Mouse (Mus musculus): ENCODE measurements around the gene Slc35b2.

Gene Slc35b2

DNA sequence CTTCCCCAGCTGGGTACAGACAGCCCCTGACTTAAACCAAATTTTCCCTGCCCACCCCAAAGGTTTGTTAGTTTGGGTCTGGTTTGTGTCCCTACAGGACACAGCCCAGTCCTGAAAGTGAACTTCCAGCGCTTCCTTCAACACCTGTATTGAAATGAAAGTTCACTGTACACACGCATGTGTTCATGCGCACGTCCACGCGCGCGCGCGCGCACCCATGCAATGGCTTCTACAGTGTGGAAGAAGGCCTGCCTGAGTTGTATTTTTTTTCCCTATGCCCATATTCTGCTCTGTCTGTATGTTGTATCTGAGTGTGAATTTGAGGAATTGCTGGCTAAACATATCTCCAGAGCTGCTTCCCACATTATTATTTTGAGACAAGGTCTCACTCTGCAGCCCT lies 1.4 kb downstream of the Slc35b2 start:
- no peak for DNase-seq

DNA sequence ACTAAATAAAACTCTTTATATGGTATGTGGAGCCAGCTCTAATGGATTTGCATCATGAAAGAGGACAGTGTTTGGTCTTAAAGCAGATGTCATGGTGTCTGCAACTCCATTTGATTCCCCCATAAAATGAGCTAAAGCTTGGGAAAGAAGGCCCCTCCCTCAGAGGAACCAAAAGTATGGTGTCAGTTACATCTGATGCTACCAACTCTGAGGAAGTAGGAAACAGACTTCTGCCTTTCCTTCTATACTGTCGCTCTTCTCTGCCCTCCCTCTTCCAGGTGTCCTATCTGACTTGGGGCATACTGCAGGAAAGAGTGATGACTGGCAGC lies 2.3 kb downstream of the Slc35b2 start:
- no peak for DNase-seq

DNA sequence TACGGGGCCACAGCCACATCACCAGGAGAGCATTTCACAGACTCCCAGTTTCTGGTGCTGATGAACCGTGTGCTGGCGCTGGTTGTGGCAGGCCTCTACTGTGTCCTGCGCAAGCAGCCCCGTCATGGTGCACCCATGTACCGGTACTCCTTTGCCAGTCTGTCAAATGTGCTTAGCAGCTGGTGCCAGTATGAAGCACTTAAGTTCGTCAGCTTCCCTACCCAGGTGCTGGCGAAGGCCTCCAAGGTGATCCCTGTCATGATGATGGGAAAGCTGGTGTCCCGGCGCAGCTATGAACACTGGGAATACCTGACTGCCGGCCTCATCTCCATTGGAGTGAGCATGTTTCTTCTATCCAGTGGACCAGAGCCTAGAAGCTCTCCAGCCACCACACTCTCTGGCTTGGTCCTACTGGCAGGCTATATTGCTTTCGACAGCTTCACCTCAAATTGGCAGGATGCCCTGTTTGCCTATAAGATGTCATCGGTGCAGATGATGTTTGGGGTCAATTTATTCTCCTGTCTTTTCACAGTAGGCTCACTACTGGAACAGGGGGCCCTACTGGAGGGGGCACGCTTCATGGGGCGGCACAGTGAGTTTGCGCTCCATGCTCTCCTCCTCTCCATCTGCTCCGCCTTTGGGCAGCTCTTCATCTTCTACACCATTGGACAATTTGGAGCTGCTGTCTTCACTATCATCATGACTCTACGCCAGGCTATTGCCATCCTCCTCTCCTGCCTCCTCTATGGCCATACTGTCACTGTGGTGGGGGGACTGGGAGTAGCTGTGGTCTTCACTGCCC lies 2.9 kb downstream of the Slc35b2 start:
- peak; percentile 65 to 74 for DNase-seq

DNA sequence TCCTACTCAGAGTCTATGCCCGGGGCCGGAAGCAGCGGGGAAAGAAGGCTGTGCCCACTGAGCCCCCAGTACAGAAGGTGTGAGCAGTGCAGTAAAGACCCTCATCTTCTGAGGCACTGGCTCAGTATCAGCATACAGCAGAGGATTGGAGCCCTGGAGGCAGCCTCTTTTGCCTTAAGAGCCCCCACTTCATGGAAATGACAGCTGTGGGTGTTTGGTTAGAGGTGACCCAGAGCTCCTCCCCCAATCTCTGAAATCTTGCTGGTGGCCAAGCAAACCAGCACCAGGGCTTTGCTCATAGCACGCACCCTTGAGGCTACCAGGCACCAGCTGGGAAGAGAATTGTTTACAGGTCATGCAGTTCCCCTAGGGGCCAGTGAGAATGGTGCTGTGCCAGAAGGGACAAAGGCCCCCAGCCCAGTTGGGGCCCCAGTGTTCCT lies 3.5 kb downstream of the Slc35b2 start:
- peak; percentile 37 to 46 for DNase-seq

DNA sequence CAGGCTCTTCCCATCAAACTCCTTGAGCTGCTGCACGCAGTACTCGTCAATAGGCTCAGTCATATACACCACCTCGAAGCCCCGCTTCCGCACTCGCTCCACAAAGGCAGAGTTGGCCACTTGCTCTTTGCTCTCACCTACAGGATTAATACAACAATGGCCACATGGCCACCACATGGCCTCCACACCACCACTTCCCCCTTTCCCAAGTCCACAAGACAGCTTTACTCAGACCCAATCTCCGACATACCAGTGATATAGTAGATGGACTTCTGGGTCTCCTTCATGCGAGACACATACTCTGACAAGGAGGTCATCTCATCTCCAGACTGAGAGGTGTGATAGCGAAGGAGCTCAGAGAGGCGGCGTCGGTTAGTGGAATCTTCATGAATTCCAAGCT lies 5.3 kb downstream of the Slc35b2 start:
- DNase-seq = no peak

DNA sequence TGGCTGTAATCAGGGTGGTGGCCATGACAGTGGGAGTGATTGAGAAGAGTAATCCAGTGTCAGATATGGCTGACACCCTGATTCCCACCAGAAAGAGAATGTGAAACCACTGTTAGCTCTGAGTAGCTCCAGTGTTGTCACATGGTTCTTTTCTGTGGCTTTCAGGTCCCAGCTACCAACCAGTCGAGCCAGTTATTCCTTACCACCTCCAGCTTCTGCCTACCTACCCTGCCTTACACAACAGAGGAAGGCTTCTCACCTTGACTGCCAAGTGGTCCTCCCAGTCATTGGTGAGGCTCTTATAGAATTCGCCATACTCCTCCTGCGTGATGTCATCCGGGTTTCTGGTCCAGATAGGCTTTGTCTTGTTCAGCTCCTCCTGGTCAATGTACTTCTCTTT lies 6.3 kb downstream of the Slc35b2 start:
- no peak for DNase-seq

DNA sequence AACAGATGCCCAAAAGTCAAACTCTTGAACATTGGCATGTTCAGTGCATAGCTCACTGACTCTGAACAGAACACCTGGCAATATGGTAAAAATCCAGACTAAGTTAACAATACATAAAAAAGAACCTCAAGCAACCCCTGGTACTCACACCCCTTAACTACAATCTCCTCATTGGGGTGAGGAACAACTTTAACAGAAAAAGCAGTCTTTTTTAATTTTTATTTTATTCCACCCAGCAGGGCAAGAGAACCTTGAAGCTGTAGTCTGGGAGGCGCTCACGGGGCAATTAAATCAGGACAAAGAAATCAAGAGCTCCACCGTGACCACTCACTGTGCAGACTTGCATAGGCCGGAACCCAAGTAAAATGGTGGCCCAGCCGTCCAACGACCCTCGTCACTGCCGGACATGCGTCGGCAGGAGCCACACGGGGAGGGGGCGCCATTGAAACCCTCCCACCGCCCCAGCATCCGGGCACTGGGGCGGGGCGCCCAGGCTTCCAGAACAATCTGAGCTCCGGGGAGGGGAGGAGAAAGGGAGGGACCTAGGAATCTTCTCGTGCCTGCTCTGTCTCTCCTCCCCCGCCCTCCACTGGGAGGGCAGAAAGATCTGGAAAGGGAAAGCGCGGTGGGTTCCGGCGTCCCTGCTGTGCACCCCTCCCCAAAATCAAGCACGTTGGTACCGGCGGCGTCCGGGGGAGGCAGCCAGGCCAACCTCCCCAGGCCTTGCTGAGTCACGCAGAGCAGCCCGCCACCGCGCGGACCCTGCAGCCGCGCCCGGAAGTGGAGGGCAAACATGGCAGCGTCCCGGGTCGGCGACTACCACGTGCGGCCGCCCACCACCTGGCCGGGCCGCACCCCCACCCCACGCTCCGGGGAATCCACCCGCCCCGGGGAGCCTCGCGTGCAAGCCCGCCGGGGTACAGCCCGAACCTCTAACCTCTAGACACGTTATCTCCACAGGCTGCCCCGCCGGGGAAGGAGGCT lies 8.7 kb downstream of the Slc35b2 start:
- peak; percentile 90 to 91 for DNase-seq

DNA sequence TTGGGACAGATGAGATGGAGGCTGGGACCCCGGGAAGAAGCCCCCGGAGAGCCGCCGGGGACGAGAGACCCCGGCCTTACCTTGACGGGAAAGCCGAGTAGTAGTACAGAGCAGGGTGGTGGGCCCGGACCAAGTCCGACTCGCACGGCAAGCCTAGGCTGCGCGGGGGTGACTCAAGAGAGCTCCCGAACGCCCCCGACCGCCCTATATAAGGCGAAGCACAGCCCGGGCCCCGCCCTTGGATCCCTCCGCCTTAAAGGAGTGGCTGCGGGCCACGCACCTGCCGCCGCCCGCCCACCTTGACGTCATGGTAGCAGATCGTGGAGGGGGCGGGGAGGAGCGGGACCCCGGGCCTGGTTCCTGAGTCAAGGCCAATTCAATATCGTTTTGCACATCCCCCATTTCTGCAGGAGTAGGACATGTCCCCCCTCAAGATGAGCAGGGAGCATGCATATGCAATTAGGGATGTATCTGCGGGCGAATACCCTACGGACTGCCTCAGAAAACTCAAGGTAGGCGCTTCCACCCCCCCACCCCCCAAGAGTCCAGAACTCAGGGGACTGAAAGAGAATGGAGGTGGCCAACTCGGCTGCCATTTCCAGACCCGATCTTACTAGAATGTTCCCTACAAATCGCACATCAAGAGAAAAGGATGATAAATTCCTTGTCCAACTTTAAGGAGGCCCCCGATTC lies 9.6 kb downstream of the Slc35b2 start, which contains the start of gene Hsp90ab1:
Gene Hsp90ab1, minus strand, starts transcription at position 185 of the 693 bp plus-strand sequence.
- DNase-seq = peak; percentile 100

DNA sequence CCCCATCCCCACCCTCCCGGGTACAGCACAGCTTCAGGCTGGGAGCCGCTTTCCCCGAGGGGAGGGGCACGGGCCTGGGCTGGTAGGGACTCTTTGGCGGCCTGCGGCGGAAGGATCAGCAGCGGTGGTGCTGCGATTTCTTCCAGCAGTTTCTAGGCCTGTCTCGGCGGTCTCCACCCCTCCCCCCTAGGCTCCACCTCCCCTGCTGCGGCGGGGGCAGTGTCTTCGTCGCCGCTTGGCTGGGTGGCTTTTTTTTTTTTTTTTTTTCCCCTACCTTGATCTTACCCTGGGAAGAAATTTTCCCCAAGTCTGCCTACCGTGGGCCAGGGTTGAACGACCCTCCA lies 10.1 kb downstream of the Slc35b2 start:
- DNase-seq = peak; percentile 98 to 99

DNA sequence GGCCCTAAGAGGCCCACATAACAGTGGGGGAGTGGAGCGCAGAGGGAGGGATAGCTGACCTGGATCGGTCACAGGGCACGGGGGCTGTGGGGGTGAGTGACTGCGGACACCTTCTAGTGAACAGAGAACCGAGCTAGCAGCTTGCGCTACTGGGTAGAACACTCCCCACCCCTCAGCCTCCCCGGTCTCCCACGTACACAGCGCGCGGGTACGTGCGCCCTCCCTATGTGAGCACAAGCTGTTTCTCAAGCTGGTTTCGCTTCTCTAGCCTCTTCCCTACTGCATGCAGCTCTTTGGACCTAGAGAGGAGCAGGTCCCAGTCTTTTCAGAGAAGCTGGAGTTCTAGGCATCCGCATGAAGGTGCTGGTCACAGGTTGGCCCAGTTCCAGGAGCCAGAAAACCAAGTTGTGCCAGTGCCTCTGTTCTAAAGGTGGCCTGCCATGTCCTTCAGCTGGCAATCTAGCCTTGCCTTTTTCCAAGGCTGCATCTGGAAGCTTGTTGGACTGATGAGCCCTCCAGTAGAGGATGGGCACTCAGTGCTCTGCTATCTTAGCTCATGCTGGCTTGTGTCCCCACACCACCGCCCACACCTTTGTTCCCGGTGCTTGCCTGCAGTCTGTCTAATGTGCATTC lies 10.6 kb downstream of the Slc35b2 start:
- DNase-seq = peak; percentile 87 to 90

DNA sequence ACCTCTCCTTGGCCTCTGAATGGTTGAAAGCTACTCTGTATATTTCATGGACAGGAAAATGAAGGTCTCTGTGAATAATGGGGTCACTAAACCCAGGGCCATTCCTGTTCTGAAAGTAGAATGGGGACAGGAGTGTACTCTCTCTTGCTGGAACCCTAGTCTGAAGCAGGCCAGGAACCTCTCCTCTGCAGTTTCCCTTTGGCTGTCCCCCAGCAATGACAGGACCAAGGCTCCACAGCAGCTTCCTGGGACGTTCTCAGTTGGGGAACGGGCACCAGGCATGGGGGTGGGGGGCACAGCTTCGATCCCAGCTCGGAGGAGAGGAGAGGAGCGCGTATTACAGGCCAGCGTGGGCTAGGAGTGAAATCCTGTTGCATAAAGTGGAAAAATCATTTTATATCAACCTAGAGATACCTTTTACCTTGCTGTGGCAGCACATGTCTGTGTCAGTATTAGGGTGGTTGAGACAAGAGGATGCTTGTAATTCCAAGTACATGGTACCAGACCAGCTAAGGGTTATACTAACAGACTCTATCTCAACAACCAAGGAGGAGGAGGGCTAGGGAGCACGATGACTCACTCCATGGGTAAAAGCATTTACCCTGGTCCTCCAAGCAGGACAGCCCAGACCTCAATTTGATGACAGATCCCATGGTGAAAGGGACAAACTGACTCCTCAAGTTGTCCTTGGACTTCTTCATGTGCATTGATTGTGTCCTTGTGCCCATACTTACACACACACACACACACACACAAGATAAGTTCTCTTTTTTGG lies 11.6 kb downstream of the Slc35b2 start:
- DNase-seq = peak in 1 of 2 experiments; percentile 35

DNA sequence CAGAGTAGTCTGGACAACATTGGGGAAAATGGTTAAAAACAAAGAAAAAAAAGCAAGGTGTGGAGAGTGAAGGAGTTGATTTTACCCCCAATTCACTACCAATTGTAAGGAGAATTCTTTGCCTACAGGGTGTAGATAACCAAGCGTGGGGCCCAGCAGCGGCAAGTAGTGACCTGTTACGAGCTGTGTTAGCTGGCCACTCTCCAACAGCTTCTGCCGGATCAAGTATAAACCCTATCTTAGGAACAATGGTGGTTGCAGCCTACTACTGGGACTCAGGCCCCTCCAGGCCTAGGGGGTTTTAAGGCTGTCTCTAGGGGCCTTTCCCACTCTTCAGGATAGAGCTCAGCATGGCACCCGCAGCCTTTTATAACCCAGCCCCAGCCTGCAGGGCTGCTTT lies 14.6 kb downstream of the Slc35b2 start:
- peak in 1 of 2 experiments; percentile 36 for DNase-seq

DNA sequence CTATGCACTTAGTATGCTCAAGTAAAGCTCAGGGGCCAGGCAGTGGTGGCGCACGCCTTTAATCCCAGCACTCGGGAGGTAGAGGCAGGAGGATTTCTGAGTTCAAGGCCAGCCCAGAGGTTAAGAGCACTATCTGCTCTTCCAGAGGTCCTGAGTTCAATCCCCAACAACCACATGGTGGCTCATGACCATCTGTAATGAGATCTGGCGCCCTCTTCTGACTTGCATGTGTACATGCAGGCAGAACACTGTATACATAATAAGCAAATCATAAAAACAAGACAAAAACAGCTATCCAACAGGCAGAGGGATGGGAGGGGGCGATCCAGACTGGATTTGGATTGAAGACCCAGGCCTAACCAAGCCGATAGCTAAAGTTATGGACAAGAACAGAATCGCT lies 15.2 kb downstream of the Slc35b2 start:
- DNase-seq = peak; percentile 44 to 62

DNA sequence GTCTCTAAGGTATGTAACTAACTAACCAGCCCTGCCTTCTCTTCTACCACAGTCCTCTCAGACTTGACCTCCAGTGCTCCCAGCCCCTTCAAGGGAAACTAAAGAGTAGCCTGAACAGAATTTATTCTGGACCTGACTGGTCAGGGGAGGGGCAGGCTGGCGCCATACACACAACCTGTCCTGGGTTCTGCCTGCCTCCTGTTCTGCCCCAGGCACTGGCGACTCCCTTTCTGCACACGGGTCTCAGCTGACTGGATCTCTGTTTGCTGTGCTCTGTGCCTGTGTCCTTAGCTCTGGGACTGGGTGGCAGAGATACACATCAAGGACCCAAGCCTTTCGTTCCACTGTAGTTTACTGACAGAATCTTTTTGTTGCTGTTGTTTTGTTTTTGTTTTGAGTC lies 15.9 kb downstream of the Slc35b2 start:
- peak in 1 of 2 experiments; percentile 6 for DNase-seq

DNA sequence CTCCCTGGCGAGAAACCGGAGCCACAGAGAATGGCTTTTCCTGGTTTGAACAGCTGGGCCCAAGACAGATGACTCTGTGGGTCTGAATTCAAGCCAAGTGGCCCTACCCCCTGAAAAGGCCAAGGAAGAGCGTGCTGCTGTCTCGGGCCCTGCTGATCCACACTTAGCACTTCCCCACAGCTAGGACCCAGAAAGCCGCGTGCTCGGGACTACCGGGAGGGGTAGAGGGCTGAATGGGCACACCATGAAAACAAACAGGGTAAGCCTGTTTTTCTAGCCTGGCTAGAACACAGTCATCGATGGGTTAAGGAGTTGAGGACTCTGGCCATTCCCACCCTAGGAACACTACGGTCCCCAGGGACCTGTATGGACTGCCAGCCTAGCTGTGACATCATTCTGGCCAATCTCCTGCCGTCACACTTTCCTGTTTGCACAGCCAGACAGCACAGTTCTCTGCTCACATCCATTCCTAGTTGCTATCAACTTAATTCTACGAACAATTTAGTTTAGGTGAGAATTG lies 17.3 kb downstream of the Slc35b2 start:
- peak; percentile 57 to 60 for DNase-seq

DNA sequence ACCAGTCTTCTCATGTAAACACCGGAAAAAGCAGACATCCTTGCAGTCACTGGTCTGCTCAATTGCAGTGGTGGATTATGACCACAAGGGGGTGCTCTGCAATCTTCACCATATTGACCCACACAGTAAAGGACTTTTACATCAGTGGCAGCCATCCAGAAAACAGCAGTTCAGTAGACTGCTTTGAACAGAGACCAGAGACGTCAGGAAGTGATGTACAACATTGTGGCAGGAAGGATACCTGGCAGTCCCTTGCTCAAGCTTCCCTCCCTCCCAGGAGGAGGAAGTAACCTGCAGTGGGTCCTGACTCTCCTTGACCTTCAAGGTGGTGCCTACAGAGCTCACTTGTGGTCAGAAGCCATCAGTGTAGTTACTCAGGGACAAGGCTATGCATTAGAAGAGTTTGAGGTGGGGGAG lies 17.9 kb downstream of the Slc35b2 start:
- peak; percentile 85 to 90 for DNase-seq

DNA sequence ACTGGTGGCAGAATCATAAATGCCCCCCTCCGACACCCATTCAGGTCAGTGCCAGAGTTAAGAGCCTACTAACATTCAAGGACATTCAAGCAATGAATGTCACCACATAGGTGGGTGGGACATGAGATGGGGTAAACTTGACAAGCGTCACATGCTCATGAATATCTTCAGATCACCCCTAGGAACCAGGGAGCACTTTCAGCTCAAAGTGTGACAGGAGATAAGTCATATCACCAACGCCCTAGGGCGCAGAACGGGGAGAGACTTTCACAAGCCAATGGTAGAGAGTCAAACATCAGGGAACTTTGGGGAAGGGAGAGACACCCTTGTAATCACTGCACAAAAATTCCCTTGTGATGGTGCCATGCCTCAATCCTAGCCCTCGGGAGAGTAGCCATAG lies 18.5 kb downstream of the Slc35b2 start:
- peak in 1 of 2 experiments; percentile 6 for DNase-seq

DNA sequence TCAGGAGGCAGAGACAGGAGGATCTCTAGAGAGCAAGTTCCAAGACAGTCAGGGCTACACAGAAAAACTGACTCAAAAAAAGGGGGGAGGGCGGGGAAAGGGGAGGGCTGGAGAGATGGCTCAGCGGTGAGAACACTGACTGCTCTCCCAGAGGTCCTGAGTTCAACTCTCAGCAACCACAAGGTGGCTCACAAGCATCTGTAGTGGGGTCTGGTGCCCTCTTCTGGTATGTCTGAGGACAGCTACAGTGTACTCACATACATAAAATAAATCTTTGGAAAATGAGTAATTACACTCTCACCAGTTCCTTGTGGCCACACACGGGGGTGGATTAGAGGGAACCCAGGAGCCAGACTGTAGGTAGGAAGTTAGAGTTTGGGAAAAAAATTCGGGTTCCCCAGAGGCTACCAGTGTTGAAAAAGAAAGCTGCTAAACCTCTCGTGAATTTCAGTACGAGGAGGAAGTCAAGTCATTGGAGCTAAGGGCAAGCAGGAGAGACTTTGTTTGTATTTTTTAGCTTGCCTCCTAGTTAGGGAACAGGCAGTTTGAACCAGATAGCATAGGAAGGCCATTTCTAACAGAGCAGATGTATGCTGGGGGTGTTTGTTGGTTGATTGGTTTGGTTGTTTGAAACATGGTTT lies 19.2 kb downstream of the Slc35b2 start:
- peak; percentile 47 to 53 for DNase-seq

DNA sequence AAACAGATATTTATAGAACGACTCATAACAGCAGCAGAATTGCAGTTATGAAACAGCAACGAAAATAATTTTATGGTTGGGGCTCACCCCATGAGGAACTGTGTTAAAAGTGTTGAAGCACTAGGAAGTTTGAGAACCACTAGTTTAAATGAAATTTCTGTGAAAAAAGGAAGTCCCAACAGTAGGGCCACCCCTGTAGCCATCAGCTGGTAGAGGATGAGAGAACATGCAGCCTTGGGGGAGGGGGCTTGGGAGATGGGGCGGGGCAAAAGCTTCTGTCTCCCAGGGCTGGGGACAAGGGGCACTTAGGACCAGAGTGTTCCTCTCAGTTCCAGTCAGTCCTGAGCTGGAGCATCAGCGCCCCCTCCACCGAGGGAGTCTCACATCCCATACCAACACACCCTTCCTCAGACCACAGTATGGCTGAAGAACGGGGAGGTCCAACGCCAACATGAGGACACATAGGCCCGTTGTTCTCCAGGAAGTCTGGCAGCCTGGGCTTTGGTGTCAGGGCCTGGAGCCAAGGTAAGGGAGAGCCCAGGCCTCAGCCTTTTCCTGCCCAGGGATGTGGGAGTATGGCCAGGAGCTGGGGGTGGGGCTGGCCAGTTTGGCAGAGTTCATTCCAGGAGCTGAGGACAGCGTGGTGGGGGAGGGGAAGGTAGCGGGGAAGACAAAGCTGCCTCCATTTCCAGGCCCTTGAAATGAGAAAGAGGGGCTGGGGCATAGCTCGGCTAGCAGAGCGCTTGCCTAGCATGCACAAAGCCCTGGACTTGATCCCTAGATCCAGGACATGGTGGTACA lies 20.6 kb downstream of the Slc35b2 start:
- DNase-seq = peak; percentile 95 to 97

Measured in cerebellum, postnatal 10 days (tissue).